Mouse (Mus musculus) spleen, adult 12 weeks (tissue): ENCODE data around the gene Acot7.

ENCODE experiments used
- DNase-seq: peaks from one replicate; pipeline ENCODE4 v3.0.0; 2022; ENCODE audit warnings: low spot score

Acot7 gene

GRCm38 (mm10) chr4:152244545-152245522 lies 66.9 kb downstream of the Acot7 start:
- no peak for DNase-seq

GRCm38 (mm10) chr4:152246011-152246410 lies 68.1 kb downstream of the Acot7 start:
- no peak for DNase-seq

- DNase-seq, result no peak
Observed at GRCm38 (mm10) chr4:152247195-152247594, 69.3 kb downstream of the Acot7 start.

- DNase-seq, result no peak
Observed at GRCm38 (mm10) chr4:152250615-152251014, 72.7 kb downstream of the Acot7 start.

GRCm38 (mm10) chr4:152253183-152253759 lies 75.3 kb downstream of the Acot7 start:
- no peak for DNase-seq

- DNase-seq, result peak; percentile 43
Observed at GRCm38 (mm10) chr4:152257070-152257469, 79.1 kb downstream of the Acot7 start.

DNA sequence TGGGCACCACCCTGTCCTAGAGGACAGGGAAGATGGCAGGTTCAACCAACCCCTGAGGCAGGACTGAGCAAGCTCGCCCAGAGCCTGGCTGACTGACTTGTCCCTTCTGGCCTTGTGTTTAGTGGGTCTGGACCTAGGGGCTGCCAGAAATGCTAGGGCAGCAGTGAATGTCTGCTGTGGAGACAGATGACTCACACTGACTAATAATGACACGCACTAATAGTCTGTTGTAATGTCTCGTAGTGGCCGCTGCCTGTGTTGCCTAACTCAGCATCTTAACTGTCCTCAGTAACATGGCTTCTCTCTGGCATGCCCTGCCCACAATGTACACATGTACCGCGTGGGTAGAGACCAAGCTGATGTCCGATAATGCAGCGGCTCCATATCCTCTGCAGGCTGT lies 82.5 kb downstream of the Acot7 start:
- no peak for DNase-seq

DNA sequence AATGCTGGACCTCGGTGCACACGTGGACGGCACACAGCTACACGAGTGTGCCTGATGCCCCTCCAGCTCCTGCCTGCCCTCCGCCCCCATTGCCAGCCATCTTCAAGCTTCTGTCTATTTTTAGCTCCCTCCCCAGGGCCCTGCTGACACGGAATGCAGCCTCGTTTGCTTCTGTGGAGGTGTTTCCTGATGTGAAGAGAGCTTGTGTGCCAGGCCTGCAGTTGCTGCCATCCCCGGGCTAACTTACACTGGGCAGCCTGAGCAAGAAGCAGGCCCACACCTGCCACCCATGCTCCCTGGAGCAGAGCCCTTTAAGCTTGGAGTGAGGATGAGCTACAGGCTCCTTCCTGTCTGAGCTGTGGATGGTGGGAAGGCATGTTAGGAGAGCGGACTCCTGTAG lies 84.3 kb downstream of the Acot7 start:
- DNase-seq, result no peak

DNA sequence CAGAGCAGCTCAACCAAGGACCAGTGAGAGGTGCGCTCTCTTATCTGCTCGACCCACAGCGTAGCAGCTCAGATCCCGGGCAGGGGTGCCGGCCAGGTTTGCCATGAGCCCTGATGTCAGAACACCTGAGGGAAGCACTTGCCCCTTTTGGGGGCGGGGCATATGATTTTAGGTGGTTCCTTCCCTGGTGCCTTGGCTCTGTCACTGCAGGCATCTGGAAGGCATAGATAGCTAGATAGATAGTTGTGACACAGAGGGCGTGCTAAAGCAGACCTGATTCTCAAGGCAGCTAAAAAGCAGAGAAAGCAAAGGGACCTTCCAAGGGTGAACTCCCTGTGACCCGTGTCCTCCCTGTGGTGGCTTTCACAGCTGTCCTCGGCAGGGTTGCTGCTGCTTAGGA lies 85.2 kb downstream of the Acot7 start:
- no peak for DNase-seq

DNA sequence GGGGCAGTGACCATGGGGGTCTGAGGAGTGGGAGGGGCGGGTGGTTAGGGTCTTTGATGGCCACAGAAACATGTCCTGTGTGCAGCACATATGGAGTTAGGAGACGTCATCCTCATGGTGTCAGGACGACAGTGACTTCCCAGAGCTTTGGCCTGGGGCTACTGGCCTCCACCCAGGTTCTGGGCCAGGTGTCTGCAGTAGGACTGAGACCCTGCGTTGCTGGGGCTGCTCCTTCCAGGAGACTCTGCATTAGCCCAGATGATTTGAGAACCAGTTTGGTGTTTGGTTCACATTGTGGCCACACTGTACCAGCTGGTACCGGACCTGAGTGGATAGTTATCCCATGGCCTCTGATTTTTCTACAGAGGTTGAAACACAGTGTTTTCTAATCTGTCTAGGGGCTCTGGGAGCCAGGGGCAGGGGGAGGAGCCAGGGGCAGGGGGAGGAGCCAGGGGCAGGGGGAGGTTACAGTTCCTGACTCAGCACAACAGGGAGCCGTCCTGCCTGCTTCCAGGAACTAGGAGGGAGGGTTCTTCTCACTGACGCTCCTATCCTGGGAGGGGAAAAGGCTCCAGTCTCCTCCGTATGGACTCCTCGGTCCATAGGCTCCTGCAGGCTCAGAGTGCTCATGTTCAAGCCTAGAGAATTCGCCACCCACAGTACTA lies 85.7 kb downstream of the Acot7 start:
- DNase-seq, result no peak

DNA sequence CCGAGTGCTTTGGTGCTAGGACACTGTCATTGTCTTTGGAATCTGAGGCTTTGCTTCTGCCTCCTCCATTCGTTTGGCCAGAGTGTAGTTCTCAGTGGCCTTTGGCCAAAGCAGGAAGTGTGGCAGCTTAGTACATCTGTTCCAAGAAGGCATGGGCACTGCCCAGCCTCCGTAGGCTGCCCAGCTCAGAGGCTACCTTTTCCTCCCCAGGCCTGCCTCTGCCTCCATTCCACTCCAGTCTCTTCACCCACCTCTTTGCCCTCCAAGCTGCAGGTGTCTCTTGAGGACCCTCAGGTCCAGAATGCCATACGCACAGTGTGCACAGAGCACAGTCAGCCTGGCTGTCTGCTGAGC lies 86.2 kb downstream of the Acot7 start:
- no peak for DNase-seq

GRCm38 (mm10) chr4:152264867-152265568 lies 87.1 kb downstream of the Acot7 start:
- DNase-seq, result no peak

DNA sequence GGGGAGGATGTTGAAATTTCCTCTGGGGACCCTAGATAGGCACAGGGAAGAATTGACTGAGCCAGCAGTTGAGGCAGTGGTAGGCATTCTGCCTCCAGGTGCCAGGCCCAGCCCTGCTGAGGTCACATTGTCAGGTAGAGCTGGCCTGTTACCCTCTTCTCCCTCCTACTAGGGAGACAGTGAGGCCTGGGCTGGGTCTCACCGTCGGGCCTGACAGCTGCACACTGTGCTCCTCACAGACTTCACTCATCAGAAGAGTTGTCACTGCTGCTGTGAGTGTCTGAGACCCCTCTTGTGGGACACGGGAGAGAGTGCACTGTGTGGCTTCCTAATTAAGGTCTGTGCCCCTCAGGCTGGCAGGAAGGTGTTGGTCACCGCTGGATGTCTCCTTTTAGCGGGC lies 87.9 kb downstream of the Acot7 start:
- DNase-seq, result no peak

DNA sequence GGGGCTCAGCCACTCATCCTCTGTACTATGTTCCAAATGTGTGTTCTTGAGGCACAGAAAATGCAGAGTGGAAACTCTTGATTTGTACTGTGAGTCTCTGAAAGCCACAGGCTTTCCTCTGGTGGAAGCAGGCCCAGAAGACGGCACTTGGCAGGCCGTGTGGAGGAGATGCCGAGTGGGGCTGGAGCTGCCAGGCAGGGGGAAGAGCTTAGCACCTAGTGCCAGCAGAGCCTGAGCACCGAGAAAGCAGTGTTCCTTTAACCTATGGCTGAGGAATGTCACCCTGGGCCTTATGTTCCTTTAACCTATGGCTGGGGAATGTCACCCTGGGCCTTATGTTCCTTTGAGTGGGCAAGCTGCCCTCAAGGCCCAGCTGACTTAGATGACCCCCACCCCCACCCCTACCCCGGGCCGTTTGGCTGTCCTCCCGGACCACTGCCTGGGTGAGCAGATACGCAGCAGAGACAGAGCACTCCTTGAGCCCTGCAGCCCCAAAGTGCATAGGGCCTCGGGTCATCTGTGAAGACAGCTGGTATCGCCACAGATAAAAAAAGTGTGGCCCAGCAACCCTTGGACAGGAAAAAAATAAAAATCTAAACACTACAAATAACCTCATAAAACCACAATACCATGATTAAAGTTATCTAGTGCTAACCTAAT lies 88.4 kb downstream of the Acot7 start:
- no peak for DNase-seq

DNA sequence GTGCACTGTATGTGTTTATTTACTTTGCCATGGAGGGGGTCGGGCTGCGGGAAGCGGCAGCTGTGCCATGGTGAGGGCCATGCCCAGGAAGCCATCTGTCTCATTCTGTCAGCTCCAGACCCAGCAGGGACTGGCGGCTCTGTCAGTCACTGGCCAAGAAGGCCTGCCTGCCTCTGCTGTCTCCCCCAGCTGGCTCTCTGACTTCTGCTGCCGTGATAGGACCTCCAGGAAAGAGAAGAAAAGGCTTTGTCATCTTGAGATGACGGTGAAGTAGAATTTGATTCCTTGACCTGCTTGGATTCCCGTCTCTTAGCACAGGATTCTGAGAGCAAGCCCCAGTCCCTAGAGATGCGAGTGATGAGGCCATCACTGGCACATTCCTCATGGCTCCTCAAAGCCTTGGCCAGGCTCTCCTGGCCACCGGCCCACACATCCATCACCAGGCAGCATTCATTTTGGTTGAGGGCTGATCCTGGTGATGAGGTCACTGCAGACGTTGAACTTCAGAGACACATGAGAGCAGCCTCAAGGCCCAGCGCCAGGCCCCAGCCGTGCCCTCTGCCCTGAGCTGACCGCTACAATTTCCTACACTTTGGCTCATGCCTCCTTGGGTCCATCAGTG lies 89.9 kb downstream of the Acot7 start:
- DNase-seq, result no peak

- no peak for DNase-seq
Observed at GRCm38 (mm10) chr4:152269967-152270366, 92.0 kb downstream of the Acot7 start.

DNA sequence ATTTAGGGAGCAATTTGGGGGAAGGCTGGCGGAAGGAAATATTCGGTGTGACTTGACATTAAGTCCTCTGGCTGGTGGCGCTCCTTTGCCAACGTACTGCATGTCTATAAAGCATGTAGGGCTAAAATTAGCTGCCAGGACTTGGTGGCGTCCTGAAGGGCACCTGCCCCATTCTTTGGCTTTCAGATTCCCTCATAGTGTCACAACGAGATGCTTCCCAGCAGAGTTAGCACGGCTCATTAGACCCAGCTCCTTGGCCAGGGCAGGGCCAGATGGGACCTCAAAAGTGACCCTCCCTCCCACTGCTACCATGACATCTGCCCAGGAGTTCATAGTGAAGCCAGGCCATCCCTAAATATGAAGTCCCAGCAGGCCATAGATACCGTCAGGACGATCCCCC lies 92.7 kb downstream of the Acot7 start:
- DNase-seq, result no peak

- DNase-seq, result no peak
Observed at GRCm38 (mm10) chr4:152271334-152271733, 93.4 kb downstream of the Acot7 start.

GRCm38 (mm10) chr4:152272006-152272405 lies 94.1 kb downstream of the Acot7 start:
- no peak for DNase-seq

GRCm38 (mm10) chr4:152272449-152273049 lies 94.6 kb downstream of the Acot7 start:
- DNase-seq, result no peak

- no peak for DNase-seq
Observed at GRCm38 (mm10) chr4:152273191-152273590, 95.3 kb downstream of the Acot7 start.
